Mouse (Mus musculus): ENCODE measurements at regions not wholly inside any gene's neighbourhood (a gene's known extent, or its start where the extent isn't known, plus 50 kb on each side); places are given as distances from the start of the nearest gene placed in this dataset.
"Not testable (repeated sequence)": the region's sequence is repeated elsewhere in the genome, so short reads cannot be mapped to it uniquely, and the experiment has no call there.

GRCm38 (mm10) chr15:26953818-26954385, 58.5 kb upstream of the Fbxl7 start:
- DNase-seq (ENCODE audit: low spot score), result no peak

- no peak for DNase-seq (ENCODE audit: low spot score)
These were observed 63.6 kb upstream of the Fbxl7 start for GRCm38 (mm10) chr15:26958980-26959379.

GRCm38 (mm10) chr15:26968392-26969025, 73.1 kb upstream of the Fbxl7 start:
- DNase-seq (ENCODE audit: low spot score), result no peak

- no peak for DNase-seq (ENCODE audit: low spot score)
These were observed 75.4 kb upstream of the Fbxl7 start for GRCm38 (mm10) chr15:26970770-26971169.

DNA sequence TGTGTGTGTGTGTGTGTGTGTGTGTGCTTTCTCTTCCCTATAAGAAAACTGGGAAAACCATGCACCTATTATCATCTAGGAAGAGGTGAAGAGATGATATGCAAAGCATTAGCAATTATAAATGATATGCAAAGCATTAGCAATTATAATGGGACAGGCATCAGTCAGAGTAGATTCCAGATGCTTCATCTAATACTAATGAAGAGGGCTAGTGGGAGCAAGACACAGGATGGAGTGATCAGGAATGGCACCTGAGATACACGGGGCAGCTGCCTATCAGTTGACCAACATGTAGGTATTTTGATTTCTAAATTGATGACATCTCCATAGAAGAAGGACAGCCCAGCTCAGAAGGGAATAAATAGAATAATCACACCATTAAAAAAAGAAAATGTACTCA, 97.7 kb upstream of the Fbxl7 start:
- no peak for DNase-seq (ENCODE audit: low spot score)

DNA sequence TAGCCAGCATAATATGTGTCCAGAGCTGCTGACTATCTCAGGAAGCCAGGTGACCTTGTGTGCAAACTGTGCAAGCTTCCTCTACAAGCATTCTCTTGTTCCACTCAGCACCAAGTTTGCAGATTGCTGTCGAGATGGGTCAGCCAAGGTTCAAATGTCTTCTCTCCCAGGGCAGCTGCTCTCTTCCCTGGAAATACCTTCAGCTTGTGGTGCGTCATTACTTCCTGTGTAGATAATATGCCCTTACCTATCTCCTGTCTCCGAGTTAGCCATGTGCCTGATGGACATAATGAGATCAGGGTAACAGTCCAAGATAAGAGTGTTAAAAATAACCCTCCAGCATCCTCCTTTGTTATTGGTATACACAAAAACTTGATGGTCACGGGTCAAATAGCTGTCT, 113.7 kb upstream of the Fbxl7 start:
- DNase-seq (ENCODE audit: low spot score), result no peak

GRCm38 (mm10) chr15:27013906-27014658, 118.7 kb upstream of the Fbxl7 start:
- DNase-seq (ENCODE audit: low spot score), result no peak

- no peak for DNase-seq (ENCODE audit: low spot score)
These were observed 119.2 kb upstream of the Fbxl7 start for GRCm38 (mm10) chr15:27014659-27014974.

DNA sequence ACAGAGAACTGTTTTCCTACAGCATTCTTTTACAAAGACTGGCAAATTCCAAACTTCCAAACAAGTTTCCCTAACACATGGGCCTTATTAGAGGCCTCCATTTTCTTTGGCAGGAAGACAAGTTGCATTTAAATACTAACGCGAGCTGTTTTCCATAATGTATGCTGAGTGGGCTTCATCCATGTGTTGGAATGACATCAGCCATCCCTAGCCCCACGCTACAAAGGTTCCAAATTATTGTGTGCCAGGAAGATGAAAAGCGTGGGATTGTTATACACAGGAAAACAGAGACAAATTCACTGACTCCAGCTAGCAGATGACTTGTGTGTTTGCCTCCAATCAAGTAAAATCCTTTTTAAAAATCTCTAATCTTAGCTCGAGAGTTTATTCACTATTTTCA, 125.1 kb upstream of the Fbxl7 start:
- DNase-seq (ENCODE audit: low spot score), result no peak

GRCm38 (mm10) chr15:27033261-27033660, 137.9 kb upstream of the Fbxl7 start:
- DNase-seq (ENCODE audit: low spot score), result no peak

- DNase-seq (ENCODE audit: low spot score), result no peak
These were observed 148.4 kb upstream of the Fbxl7 start for GRCm38 (mm10) chr15:27043788-27044187.

- no peak for DNase-seq (ENCODE audit: low spot score)
These were observed 155.3 kb upstream of the Fbxl7 start for GRCm38 (mm10) chr15:27050673-27051072.

DNA sequence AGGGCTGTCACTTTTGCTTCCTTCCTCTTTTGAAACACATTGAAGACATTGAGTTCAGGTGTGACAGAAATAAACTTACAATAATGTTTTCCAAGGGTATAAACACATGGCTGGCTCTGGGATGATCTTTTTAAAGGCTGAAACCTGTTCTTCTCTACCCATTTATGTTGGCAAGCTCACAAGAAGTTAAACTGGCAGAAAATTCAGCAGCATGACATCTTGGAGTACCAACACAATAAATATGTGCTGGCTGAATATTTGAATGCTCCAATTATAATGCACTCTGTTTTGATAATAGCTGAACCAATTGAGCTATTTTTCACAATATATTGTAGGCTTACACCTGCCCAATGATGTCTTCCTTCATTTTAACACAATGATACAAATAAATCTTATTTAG, 168.1 kb upstream of the Fbxl7 start:
- no peak for DNase-seq (ENCODE audit: low spot score)

DNA sequence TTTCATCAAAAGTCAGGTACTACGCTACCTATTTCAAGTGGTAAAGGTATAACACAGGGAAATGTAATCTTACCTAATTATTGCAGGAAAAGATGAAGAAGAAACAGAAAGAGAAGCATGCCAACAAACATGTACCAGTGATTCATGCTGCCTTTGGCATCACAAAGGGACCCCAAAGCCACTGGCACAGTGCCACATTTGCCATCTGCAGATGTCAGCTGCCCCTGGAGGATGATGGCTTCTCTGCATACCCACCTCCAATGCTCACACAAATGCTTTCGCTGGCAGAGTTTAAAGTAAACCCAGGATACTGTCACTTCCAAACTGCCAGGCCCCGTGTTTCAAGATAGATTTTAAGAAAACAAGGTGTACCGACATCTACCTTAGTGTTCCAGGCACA, 168.6 kb upstream of the Fbxl7 start:
- DNase-seq (ENCODE audit: low spot score), result no peak

DNA sequence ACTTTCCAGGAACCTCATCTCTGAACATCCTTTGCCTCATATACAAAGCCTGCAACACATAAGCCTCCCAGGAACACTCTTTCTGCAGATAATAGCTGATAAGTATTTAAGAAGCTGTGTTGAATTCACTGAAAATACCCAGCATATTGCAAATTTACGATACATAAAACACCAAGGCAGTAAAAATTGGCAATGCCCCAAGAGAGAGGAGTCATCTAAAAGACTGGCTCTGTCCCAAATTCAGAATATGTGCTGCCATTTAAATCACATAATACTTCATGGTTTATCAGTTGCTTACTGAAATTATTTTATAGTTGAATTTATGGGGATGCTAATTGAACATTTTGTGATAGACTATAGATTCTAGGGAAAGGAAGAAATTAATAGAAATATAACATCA, 172.3 kb upstream of the Fbxl7 start:
- DNase-seq (ENCODE audit: low spot score), result no peak

- DNase-seq (ENCODE audit: low spot score), result no peak
These were observed 182.5 kb upstream of the Fbxl7 start for GRCm38 (mm10) chr15:27077926-27078325.

DNA sequence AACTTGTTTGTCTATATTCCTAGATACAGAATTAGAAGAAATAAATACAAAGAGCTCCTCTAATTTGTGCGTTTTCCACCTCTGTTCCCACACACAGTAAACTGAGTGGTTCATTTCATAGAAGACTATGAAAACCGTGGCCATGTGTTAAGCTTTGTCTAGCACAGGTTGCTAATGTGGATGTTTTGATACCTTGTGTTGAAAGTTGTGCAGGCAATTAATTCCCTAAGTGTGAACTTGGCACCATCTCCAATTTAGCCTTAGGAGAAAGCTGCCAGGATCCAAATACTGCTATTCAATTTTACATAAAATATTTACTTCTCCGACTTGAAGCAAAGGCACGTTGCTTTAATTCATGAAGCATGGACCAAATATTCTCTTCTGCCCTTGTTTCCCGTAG, 187.4 kb upstream of the Fbxl7 start:
- no peak for DNase-seq (ENCODE audit: low spot score)

- no peak for DNase-seq (ENCODE audit: low spot score)
These were observed 188.2 kb upstream of the Fbxl7 start for GRCm38 (mm10) chr15:27083596-27083995.

- DNase-seq (ENCODE audit: low spot score), result no peak
These were observed 193.8 kb upstream of the Fbxl7 start for GRCm38 (mm10) chr15:27089155-27089554.

- DNase-seq (ENCODE audit: low spot score), result no peak
These were observed 198.7 kb upstream of the Fbxl7 start for GRCm38 (mm10) chr15:27094102-27094501.

GRCm38 (mm10) chr15:27095231-27095630, 199.9 kb upstream of the Fbxl7 start:
- DNase-seq (ENCODE audit: low spot score), result no peak

DNA sequence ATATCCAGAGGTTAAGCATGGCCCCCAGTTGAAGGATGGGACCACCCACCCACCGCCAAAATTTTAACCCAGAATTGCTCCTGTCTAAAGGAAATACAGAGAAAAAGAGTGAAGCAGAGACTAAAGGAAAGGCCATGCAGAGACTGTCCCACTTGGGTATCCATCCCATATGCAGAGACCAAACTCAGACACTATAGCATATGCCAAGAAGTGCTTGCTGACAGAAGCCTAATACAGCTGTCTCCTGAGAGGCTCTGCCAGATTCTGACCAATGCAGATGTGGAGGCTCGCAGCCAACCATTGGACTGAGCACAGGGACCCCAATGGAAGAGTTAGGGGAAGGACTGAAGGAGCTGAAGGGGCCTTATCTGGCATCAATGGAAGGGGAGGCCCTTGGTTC, 206.2 kb upstream of the Fbxl7 start:
- not testable (repeated sequence) for DNase-seq (ENCODE audit: low spot score)

- no peak for DNase-seq (ENCODE audit: low spot score)
These were observed 213.8 kb upstream of the Fbxl7 start for GRCm38 (mm10) chr15:27109130-27109529.

GRCm38 (mm10) chr15:27129697-27130096, 234.3 kb upstream of the Fbxl7 start:
- DNase-seq (ENCODE audit: low spot score), result no peak

Data from urinary bladder, postnatal 14 days (tissue).